Mouse (Mus musculus) effector memory CD4-positive, alpha-beta T cell, adult 5 months (primary cell): Measurements from ENCODE around the gene Gm49416. TPM values are rescaled to one million over a fixed set of nuclear protein-coding genes. Genes with fewer than 3 reads are reported as not detected.

Experiments
- polyA plus RNA-seq: library from polyadenylated mRNA; unstranded; fragments of 100-300 nt; shearing (Covaris generic); gene quantifications from one replicate; pipeline ENCODE4 v1.2.1, GENCODE M21; 2017

Gm49416 gene
- not detected for polyA plus RNA-seq

GRCm38 (mm10) chr19:8888511-8889385 is at the start of gene Gm49416, which contains the start of gene 1810009A15Rik:
Gene Gm49416, plus strand, starts transcription at chr19:8888926.
Gene 1810009A15Rik, plus strand, starts transcription at chr19:8888853.

GRCm38 (mm10) chr19:8839103-8839907 is 49.4 kb upstream of the Gm49416 start, which contains the start of gene Gng3:
Gene Gng3, minus strand, starts transcription at chr19:8839194.

GRCm38 (mm10) chr19:8850402-8850901 is 38.3 kb upstream of the Gm49416 start, which contains the start of gene Lrrn4cl:
Gene Lrrn4cl, plus strand, starts transcription at chr19:8850768.

GRCm38 (mm10) chr19:8871267-8872186 is 17.2 kb upstream of the Gm49416 start, which contains the start of gene Ubxn1:
Gene Ubxn1, plus strand, starts transcription at chr19:8871496.

GRCm38 (mm10) chr19:8880311-8881033 is 8.3 kb upstream of the Gm49416 start, which contains the start of gene Uqcc3:
Gene Uqcc3, minus strand, starts transcription at chr19:8880923.

GRCm38 (mm10) chr19:8883616-8884015 is 5.1 kb upstream of the Gm49416 start, which contains the start of the genes Lbhd1 and Gm49403:
Gene Lbhd1, plus strand, starts transcription at chr19:8883732.
Gene Gm49403, plus strand, starts transcription at chr19:8883930.

GRCm38 (mm10) chr19:8892829-8893766 is 4.4 kb downstream of the Gm49416 start, which contains the start of gene Ints5:
Gene Ints5, plus strand, starts transcription at chr19:8893005.

GRCm38 (mm10) chr19:8897865-8898495 is 9.3 kb downstream of the Gm49416 start, which contains the start of gene Ganab:
Gene Ganab, plus strand, starts transcription at chr19:8898071.

GRCm38 (mm10) chr19:8920073-8920736 is 31.5 kb downstream of the Gm49416 start, which contains the start of gene B3gat3:
Gene B3gat3, plus strand, starts transcription at chr19:8920374.

GRCm38 (mm10) chr19:8929224-8930088 is 40.7 kb downstream of the Gm49416 start, which contains the start of the genes Rom1 and Eml3:
Gene Rom1, minus strand, starts transcription at chr19:8929356.
Gene Eml3, plus strand, starts transcription at chr19:8929552.

GRCm38 (mm10) chr19:8941515-8942217 is 52.9 kb downstream of the Gm49416 start, which contains the start of gene Mta2:
Gene Mta2, plus strand, starts transcription at chr19:8941875.

Other genes with a start within 250 kb of the Gm49416 start
- gene Chrm1, start 225.1 kb upstream of the Gm49416 start, polyA plus RNA-seq = not detected
- gene Slc3a2, start 165.6 kb upstream of the Gm49416 start, polyA plus RNA-seq = 546 TPM
- 91.5 TPM for gene Wdr74, start 153.1 kb upstream of the Gm49416 start, polyA plus RNA-seq
- gene 1700092M07Rik, start 148.2 kb upstream of the Gm49416 start, polyA plus RNA-seq = 3.0 TPM
- 246 TPM for gene Stx5a, start 147.5 kb upstream of the Gm49416 start, polyA plus RNA-seq
- gene Nxf1, start 131.9 kb upstream of the Gm49416 start, polyA plus RNA-seq = 362 TPM
- 32.4 TPM for gene Tmem223, start 117.9 kb upstream of the Gm49416 start, polyA plus RNA-seq
- 143 TPM for gene Tmem179b, start 114.5 kb upstream of the Gm49416 start, polyA plus RNA-seq
- gene Taf6l, start 102.5 kb upstream of the Gm49416 start, polyA plus RNA-seq = 9.7 TPM
- gene Polr2g, start 90.3 kb upstream of the Gm49416 start, polyA plus RNA-seq = 74.4 TPM
- 1.4 TPM for gene Zbtb3, start 86.4 kb upstream of the Gm49416 start, polyA plus RNA-seq
- 23.9 TPM for gene Ttc9c, start 69.6 kb upstream of the Gm49416 start, polyA plus RNA-seq
- 14.0 TPM for gene Hnrnpul2, start 68.9 kb upstream of the Gm49416 start, polyA plus RNA-seq
- gene AC129217.1, start 59.2 kb upstream of the Gm49416 start, polyA plus RNA-seq = not detected
- gene Bscl2, start 51.5 kb upstream of the Gm49416 start, polyA plus RNA-seq = 70.9 TPM
- not detected for gene Gng3, start 49.7 kb upstream of the Gm49416 start, polyA plus RNA-seq
- not detected for gene Lrrn4cl, start 38.2 kb upstream of the Gm49416 start, polyA plus RNA-seq
- gene Ubxn1, start 17.4 kb upstream of the Gm49416 start, polyA plus RNA-seq = 131 TPM
- 24.6 TPM for gene Uqcc3, start 8.0 kb upstream of the Gm49416 start, polyA plus RNA-seq
- 37.0 TPM for gene Lbhd1, start 5.2 kb upstream of the Gm49416 start, polyA plus RNA-seq
- gene Gm49403, start 5.0 kb upstream of the Gm49416 start, polyA plus RNA-seq = not detected
- gene 1810009A15Rik, start 73 bp upstream of the Gm49416 start, polyA plus RNA-seq = 26.9 TPM
- gene Ints5, start 4.1 kb downstream of the Gm49416 start, polyA plus RNA-seq = 29.7 TPM
- gene Ganab, start 9.1 kb downstream of the Gm49416 start, polyA plus RNA-seq = 91.7 TPM
- gene B3gat3, start 31.4 kb downstream of the Gm49416 start, polyA plus RNA-seq = 45.8 TPM
- gene Rom1, start 40.4 kb downstream of the Gm49416 start, polyA plus RNA-seq = 3.3 TPM
- gene Eml3, start 40.6 kb downstream of the Gm49416 start, polyA plus RNA-seq = 67.4 TPM
- gene Mta2, start 52.9 kb downstream of the Gm49416 start, polyA plus RNA-seq = 219 TPM
- gene Tut1, start 64.9 kb downstream of the Gm49416 start, polyA plus RNA-seq = 49.1 TPM
- 292 TPM for gene Eef1g, start 78.1 kb downstream of the Gm49416 start, polyA plus RNA-seq
- gene Ahnak, start 100.4 kb downstream of the Gm49416 start, polyA plus RNA-seq = 147 TPM
- not detected for gene Scgb1a1, start 199.0 kb downstream of the Gm49416 start, polyA plus RNA-seq
- 21.0 TPM for gene Asrgl1, start 246.7 kb downstream of the Gm49416 start, polyA plus RNA-seq